Mouse (Mus musculus): ENCODE measurements at regions not wholly inside any gene's neighbourhood (a gene's known extent, or its start where the extent isn't known, plus 50 kb on each side); places are given as distances from the start of the nearest gene placed in this dataset.

DNA sequence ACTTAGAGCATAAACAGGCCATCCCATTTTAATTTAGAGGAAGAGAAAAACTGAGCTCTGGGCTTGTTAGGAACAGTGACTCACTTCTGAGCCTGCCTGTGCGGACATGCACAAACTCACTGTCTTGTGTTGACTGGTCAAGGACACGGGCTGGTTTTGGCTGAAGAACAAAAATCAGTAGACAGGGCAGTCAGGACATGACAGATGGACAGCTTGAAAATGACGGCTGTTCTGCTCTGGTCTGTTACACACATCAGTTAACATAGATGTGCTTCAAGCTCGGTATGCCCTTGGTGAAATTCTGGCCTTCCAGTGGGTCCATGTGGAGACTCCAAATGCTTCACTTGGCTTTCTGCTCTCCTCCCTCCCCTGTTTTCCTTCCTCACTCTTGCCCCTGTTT, 248.4 kb downstream of the Lyplal1 start:
- Histone ChIP-seq H3K4me2 (ENCODE audit: low read depth, low read length) (no peak overlapping the region), H3K4me3 (ENCODE audit: low read length) (no peak overlapping the region), H3K9ac (ENCODE audit: low read depth, low read length) (no peak overlapping the region), H3K9me3 (ENCODE audit: control insufficient read depth, low read length) (no peaks in the 10 kb centered on the region), H3K27ac (ENCODE audit: low read length) (no peak overlapping the region), H3K4me1 (ENCODE audit: control insufficient read depth, insufficient read depth, low read length) (no peaks in the 10 kb centered on the region), H3K36me3 (ENCODE audit: control insufficient read depth, insufficient read depth, low read length) (no peaks in the 10 kb centered on the region), H3K27me3 (replicated peaks; ENCODE audit: control insufficient read depth, insufficient read depth, low read length) (no peaks in the 10 kb centered on the region)
- ATAC-seq = no peak
- WGBS = 85% methylated on average over 4 of the region's 4 CpGs

- no peaks in the 10 kb centered on the region for H3K27me3 ChIP-seq (replicated peaks; ENCODE audit: control insufficient read depth, insufficient read depth, low read length)
- H3K9me3 ChIP-seq (ENCODE audit: control insufficient read depth, low read length) = no peaks in the 10 kb centered on the region
- no peak overlapping the region for H3K9ac ChIP-seq (ENCODE audit: low read depth, low read length)
- H3K4me1 ChIP-seq (ENCODE audit: control insufficient read depth, insufficient read depth, low read length) = no peaks in the 10 kb centered on the region
- H3K4me3 ChIP-seq (ENCODE audit: low read length) = no peak overlapping the region
- no peak for ATAC-seq
- H3K27ac ChIP-seq (ENCODE audit: low read length) = no peak overlapping the region
- H3K4me2 ChIP-seq (ENCODE audit: low read depth, low read length) = no peak overlapping the region
- 84% methylated on average over 1 of the region's 1 CpGs for WGBS
- no peaks in the 10 kb centered on the region for H3K36me3 ChIP-seq (ENCODE audit: control insufficient read depth, insufficient read depth, low read length)
Observed at GRCm38 (mm10) chr1:185887031-185887430, 230.1 kb downstream of the Lyplal1 start.

- WGBS = 57% methylated on average over 4 of the region's 4 CpGs
- ATAC-seq = no peak
Observed at GRCm38 (mm10) chr1:185891814-185892213, 225.3 kb downstream of the Lyplal1 start.

DNA sequence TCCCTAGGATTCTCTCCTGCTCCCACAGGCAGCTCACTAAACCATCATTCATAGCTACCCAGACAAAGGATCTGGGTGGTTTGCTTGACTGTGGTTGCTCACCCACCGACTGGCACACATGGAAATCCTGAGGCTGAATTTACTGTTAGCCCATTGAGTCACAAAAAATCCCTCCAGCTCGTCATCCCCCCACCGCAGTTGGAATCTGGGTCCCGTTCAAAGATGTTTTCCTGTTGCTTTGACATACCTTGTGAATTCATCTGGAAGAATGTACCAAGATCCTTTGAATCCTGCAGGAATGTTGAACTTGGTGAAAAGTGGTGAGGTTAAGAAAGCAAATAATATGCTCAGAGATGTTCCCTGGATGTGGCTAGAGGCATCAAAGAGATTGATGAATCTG, 223.7 kb downstream of the Lyplal1 start:
- no peak for ATAC-seq
- no peak overlapping the region for H3K27ac ChIP-seq (ENCODE audit: low read length)
- no peaks in the 10 kb centered on the region for H3K27me3 ChIP-seq (replicated peaks; ENCODE audit: control insufficient read depth, insufficient read depth, low read length)
- 82% methylated on average over 4 of the region's 4 CpGs for WGBS
- no peaks in the 10 kb centered on the region for H3K4me1 ChIP-seq (ENCODE audit: control insufficient read depth, insufficient read depth, low read length)
- no peak overlapping the region for H3K9ac ChIP-seq (ENCODE audit: low read depth, low read length)
- H3K36me3 ChIP-seq (ENCODE audit: control insufficient read depth, insufficient read depth, low read length) = no peaks in the 10 kb centered on the region
- no peak overlapping the region for H3K4me3 ChIP-seq (ENCODE audit: low read length)
- H3K9me3 ChIP-seq (ENCODE audit: control insufficient read depth, low read length) = no peaks in the 10 kb centered on the region
- no peak overlapping the region for H3K4me2 ChIP-seq (ENCODE audit: low read depth, low read length)

More at GRCm38 (mm10) chr1:185891814-185892213, 225.3 kb downstream of the Lyplal1 start:
- Histone ChIP-seq H3K9ac (ENCODE audit: low read depth, low read length) (no peak overlapping the region), H3K27me3 (replicated peaks; ENCODE audit: control insufficient read depth, insufficient read depth, low read length) (no peaks in the 10 kb centered on the region), H3K4me1 (ENCODE audit: control insufficient read depth, insufficient read depth, low read length) (no peaks in the 10 kb centered on the region), H3K36me3 (ENCODE audit: control insufficient read depth, insufficient read depth, low read length) (no peaks in the 10 kb centered on the region), H3K27ac (ENCODE audit: low read length) (no peak overlapping the region), H3K4me2 (ENCODE audit: low read depth, low read length) (no peak overlapping the region), H3K9me3 (ENCODE audit: control insufficient read depth, low read length) (no peaks in the 10 kb centered on the region), H3K4me3 (ENCODE audit: low read length) (no peak overlapping the region)

DNA sequence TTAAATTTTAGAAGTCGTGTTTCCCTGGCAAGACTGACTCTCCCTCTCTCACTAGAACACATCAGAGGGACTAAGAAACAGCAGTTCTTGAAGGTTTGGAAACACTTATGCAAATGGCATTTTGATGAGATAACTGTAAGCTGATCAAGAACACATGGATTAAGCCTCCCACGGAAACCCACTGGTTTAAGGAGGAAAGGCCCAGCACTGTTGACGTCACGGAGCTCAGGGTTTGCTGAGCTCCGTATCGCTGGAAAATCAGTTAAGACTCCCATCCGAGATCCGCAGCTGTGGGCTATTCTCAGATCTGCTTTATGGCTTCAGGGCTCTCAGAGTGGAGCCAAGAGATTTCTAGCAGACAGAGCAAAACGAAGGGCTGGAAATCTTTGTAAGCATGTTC, 218.6 kb downstream of the Lyplal1 start:
- no peaks in the 10 kb centered on the region for H3K9me3 ChIP-seq (ENCODE audit: control insufficient read depth, low read length)
- WGBS = 61% methylated on average over 9 of the region's 9 CpGs
- ATAC-seq = no peak

DNA sequence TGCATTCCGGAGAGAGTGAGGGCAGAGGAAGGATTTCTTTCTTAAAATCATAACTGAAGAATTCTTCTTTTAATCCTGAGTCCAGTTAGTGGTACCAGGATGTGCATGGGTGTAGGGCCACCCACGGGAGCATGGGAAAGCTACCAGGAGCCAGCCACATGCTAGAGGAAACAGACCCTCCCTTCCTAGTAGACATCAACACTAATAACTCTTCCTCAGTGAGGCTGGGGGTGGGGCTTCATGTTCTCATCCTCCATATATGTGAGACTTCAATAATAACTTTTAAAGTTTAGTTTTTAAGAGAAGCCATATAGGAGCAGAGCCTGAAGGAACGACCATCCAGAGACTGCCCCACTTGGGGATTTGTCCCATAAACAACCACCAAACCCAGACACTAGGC, 216.8 kb downstream of the Lyplal1 start:
- Histone ChIP-seq H3K9me3 (ENCODE audit: control insufficient read depth, low read length) (no peaks in the 10 kb centered on the region), H3K4me1 (ENCODE audit: control insufficient read depth, insufficient read depth, low read length) (no peaks in the 10 kb centered on the region), H3K4me3 (ENCODE audit: low read length) (no peak overlapping the region), H3K4me2 (ENCODE audit: low read depth, low read length) (no peak overlapping the region), H3K36me3 (ENCODE audit: control insufficient read depth, insufficient read depth, low read length) (no peaks in the 10 kb centered on the region), H3K27me3 (replicated peaks; ENCODE audit: control insufficient read depth, insufficient read depth, low read length) (no peaks in the 10 kb centered on the region), H3K27ac (ENCODE audit: low read length) (no peak overlapping the region), H3K9ac (ENCODE audit: low read depth, low read length) (no peak overlapping the region)
- no peak for ATAC-seq
- WGBS = 54% methylated on average over 3 of the region's 3 CpGs

More for the DNA sequence above, 218.6 kb downstream of the Lyplal1 start:
- H3K27me3 ChIP-seq (replicated peaks; ENCODE audit: control insufficient read depth, insufficient read depth, low read length) = no peaks in the 10 kb centered on the region
- H3K9ac ChIP-seq (ENCODE audit: low read depth, low read length) = no peak overlapping the region
- H3K36me3 ChIP-seq (ENCODE audit: control insufficient read depth, insufficient read depth, low read length) = no peaks in the 10 kb centered on the region
- H3K27ac ChIP-seq (ENCODE audit: low read length) = no peak overlapping the region
- H3K4me3 ChIP-seq (ENCODE audit: low read length) = no peak overlapping the region
- no peaks in the 10 kb centered on the region for H3K4me1 ChIP-seq (ENCODE audit: control insufficient read depth, insufficient read depth, low read length)
- H3K4me2 ChIP-seq (ENCODE audit: low read depth, low read length) = no peak overlapping the region

- 83% methylated on average over 3 of the region's 3 CpGs for WGBS
- no peak for ATAC-seq
- H3K27me3 ChIP-seq (replicated peaks; ENCODE audit: control insufficient read depth, insufficient read depth, low read length) = no peaks in the 10 kb centered on the region
Observed at GRCm38 (mm10) chr1:185902395-185902794, 214.7 kb downstream of the Lyplal1 start.

GRCm38 (mm10) chr1:185905666-185906065, 211.4 kb downstream of the Lyplal1 start:
- Histone ChIP-seq H3K9ac (ENCODE audit: low read depth, low read length) (no peak overlapping the region), H3K4me1 (ENCODE audit: control insufficient read depth, insufficient read depth, low read length) (no peaks in the 10 kb centered on the region), H3K27me3 (replicated peaks; ENCODE audit: control insufficient read depth, insufficient read depth, low read length) (no peaks in the 10 kb centered on the region), H3K4me2 (ENCODE audit: low read depth, low read length) (no peak overlapping the region), H3K4me3 (ENCODE audit: low read length) (no peak overlapping the region), H3K27ac (ENCODE audit: low read length) (no peak overlapping the region), H3K9me3 (ENCODE audit: control insufficient read depth, low read length) (no peaks in the 10 kb centered on the region), H3K36me3 (ENCODE audit: control insufficient read depth, insufficient read depth, low read length) (no peaks in the 10 kb centered on the region)
- no peak for ATAC-seq
- WGBS = 63% methylated on average over 7 of the region's 7 CpGs

More at GRCm38 (mm10) chr1:185902395-185902794, 214.7 kb downstream of the Lyplal1 start:
- Histone ChIP-seq H3K4me1 (ENCODE audit: control insufficient read depth, insufficient read depth, low read length) (no peaks in the 10 kb centered on the region), H3K9me3 (ENCODE audit: control insufficient read depth, low read length) (no peaks in the 10 kb centered on the region), H3K4me3 (ENCODE audit: low read length) (no peak overlapping the region), H3K9ac (ENCODE audit: low read depth, low read length) (no peak overlapping the region), H3K36me3 (ENCODE audit: control insufficient read depth, insufficient read depth, low read length) (no peaks in the 10 kb centered on the region), H3K27ac (ENCODE audit: low read length) (no peak overlapping the region), H3K4me2 (ENCODE audit: low read depth, low read length) (no peak overlapping the region)

- H3K4me3 ChIP-seq (ENCODE audit: low read length) = no peak overlapping the region
- no peak for ATAC-seq
- H3K27me3 ChIP-seq (replicated peaks; ENCODE audit: control insufficient read depth, insufficient read depth, low read length) = no peaks in the 10 kb centered on the region
- H3K4me2 ChIP-seq (ENCODE audit: low read depth, low read length) = no peak overlapping the region
- 47% methylated on average over 2 of the region's 2 CpGs for WGBS
- no peaks in the 10 kb centered on the region for H3K4me1 ChIP-seq (ENCODE audit: control insufficient read depth, insufficient read depth, low read length)
- H3K9ac ChIP-seq (ENCODE audit: low read depth, low read length) = no peak overlapping the region
- H3K36me3 ChIP-seq (ENCODE audit: control insufficient read depth, insufficient read depth, low read length) = no peaks in the 10 kb centered on the region
- no peak overlapping the region for H3K27ac ChIP-seq (ENCODE audit: low read length)
- H3K9me3 ChIP-seq (ENCODE audit: control insufficient read depth, low read length) = no peaks in the 10 kb centered on the region
Observed at GRCm38 (mm10) chr1:185915579-185915978, 201.5 kb downstream of the Lyplal1 start.

DNA sequence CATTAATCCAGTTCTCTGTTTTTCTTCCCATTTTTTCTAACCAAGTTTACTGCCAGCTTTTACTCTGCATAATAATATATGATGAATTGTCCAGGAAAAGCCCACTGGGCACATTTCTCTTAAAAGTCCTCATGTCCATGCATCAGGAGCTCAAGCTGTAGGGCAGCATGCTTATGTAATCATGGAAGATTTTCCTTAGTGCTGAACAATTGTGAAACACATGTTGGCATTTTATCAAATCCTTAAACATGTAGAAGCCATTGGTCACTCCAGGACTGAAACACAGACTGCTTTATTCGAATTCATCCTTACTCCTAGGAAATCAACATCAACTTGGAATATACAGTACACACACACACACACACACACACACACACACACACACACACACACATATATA, 198.4 kb downstream of the Lyplal1 start:
- no peak for ATAC-seq
- Histone ChIP-seq H3K9ac (ENCODE audit: low read depth, low read length) (no peak overlapping the region), H3K4me3 (ENCODE audit: low read length) (no peak overlapping the region), H3K27ac (ENCODE audit: low read length) (no peak overlapping the region), H3K4me1 (ENCODE audit: control insufficient read depth, insufficient read depth, low read length) (no peaks in the 10 kb centered on the region), H3K9me3 (ENCODE audit: control insufficient read depth, low read length) (no peaks in the 10 kb centered on the region), H3K4me2 (ENCODE audit: low read depth, low read length) (no peak overlapping the region), H3K36me3 (ENCODE audit: control insufficient read depth, insufficient read depth, low read length) (no peaks in the 10 kb centered on the region), H3K27me3 (replicated peaks; ENCODE audit: control insufficient read depth, insufficient read depth, low read length) (no peaks in the 10 kb centered on the region)
- 67% methylated on average over 1 of the region's 1 CpGs for WGBS
